Mouse (Mus musculus): ENCODE data around the gene Fam136a.

DNA sequence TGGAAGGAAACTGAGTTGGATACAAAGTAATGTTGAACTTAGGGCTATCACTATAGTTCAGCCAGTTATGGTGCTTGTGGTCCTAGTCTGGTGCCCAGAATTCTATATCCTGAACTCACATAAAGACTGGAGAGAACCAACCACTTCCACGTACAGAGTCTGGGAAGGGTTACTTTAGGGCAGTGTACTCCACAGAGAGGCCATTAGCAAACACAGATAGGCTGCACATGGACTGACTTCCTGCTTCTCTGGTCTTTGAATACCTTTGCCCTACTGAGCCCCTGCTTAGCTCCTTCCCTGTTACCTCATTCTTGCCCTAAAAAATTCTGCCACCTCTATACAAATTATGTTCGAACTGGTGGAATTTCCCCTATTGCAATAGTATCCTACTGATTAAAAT lies 34.5 kb downstream of the Fam136a start:
- TF ChIP-seq CTCF (IDR thresholded peaks at IDR 0.05; ENCODE audit: extremely low read depth, insufficient read depth, insufficient read length, insufficient replicate concordance) (no peak), POLR2A (IDR thresholded peaks at IDR 0.05; ENCODE audit: low read depth, low read length) (no peak)

Data from spleen, adult 2 months (tissue).